Mouse (Mus musculus) spleen, adult 2 months (tissue): ENCODE data around the gene Sbno2.

Source experiments
- CTCF ChIP-seq: fragments of 200-500 bp; IDR thresholded peaks from 2 replicates; pipeline ENCODE4 v1.5.1; 2011; ENCODE audit warnings: mild to moderate bottlenecking, inconsistent platforms; ENCODE audit not compliant: insufficient read depth, insufficient read length, insufficient replicate concordance; ENCODE audit errors: extremely low read depth
- POLR2A ChIP-seq: fragments of 200-500 bp; IDR thresholded peaks from 2 replicates; pipeline ENCODE4 v1.6.1; 2011; ENCODE audit warnings: low read depth, low read length, inconsistent platforms

DNA sequence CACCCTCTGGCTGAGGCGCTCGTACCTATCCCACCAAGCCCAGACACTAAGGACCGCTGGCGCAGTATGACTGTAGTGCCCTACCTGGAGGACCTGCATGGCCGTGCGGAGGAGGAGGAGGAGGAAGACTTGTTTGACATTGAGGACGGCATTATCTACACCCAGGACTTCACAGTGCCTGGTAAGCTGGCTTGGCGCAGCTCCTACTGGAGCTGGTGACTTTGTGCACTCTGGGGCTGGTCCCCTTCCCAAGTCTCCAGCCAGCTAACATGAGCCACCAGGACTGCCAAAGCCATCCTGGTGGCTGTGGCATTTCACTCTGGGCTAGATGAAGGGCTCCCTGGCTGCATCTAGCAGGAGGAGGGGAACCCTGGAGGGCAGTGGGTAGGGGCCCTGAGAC, 22.5 kb upstream of the Sbno2 start:
- TF ChIP-seq POLR2A (no peak), CTCF (no peak)
